Mouse (Mus musculus): ENCODE results near the gene Smarcc2.

GRCm38 (mm10) chr10:128515044-128515443 lies 56.0 kb downstream of the Smarcc2 start:
- no peak for TF ChIP-seq CTCF (IDR thresholded peaks at IDR 0.05; ENCODE audit: control insufficient read depth, insufficient read depth, low read length)
- TF ChIP-seq POLR2A (IDR thresholded peaks at IDR 0.05; ENCODE audit: borderline replicate concordance, control insufficient read depth, low read depth, low read length): no peak

Measured in bone marrow, adult 2 months (tissue).